Mouse (Mus musculus): Measurements from ENCODE around the gene Enho.

Gene Enho

GRCm38 (mm10) chr4:41663614-41664013, 23.5 kb upstream of the Enho start:
- DNase-seq (ENCODE audit: low spot score): no peak

- no peak for DNase-seq (ENCODE audit: low spot score)
Observed at GRCm38 (mm10) chr4:41662723-41663122, 22.6 kb upstream of the Enho start.

- no peak for DNase-seq (ENCODE audit: low spot score)
Observed at GRCm38 (mm10) chr4:41660851-41661430, 20.8 kb upstream of the Enho start.

- no peak for DNase-seq (ENCODE audit: low spot score)
Observed at GRCm38 (mm10) chr4:41659556-41659955, 19.4 kb upstream of the Enho start.

GRCm38 (mm10) chr4:41658566-41659384, 18.7 kb upstream of the Enho start:
- no peak for DNase-seq (ENCODE audit: low spot score)

GRCm38 (mm10) chr4:41655525-41655924, 15.4 kb upstream of the Enho start:
- no peak for DNase-seq (ENCODE audit: low spot score)

- DNase-seq (ENCODE audit: low spot score): peak; percentile 54
Observed at GRCm38 (mm10) chr4:41654217-41654616, 14.1 kb upstream of the Enho start.

GRCm38 (mm10) chr4:41653730-41654129, 13.6 kb upstream of the Enho start:
- no peak for DNase-seq (ENCODE audit: low spot score)

GRCm38 (mm10) chr4:41653296-41653695, 13.2 kb upstream of the Enho start:
- DNase-seq (ENCODE audit: low spot score): peak; percentile 62

GRCm38 (mm10) chr4:41648627-41649026, 8.5 kb upstream of the Enho start:
- DNase-seq (ENCODE audit: low spot score): no peak

GRCm38 (mm10) chr4:41648157-41648556, 8.0 kb upstream of the Enho start:
- DNase-seq (ENCODE audit: low spot score): no peak

GRCm38 (mm10) chr4:41645488-41645887, 5.4 kb upstream of the Enho start:
- peak; percentile 27 for DNase-seq (ENCODE audit: low spot score)

GRCm38 (mm10) chr4:41641199-41641822, 1.2 kb upstream of the Enho start:
- DNase-seq (ENCODE audit: low spot score): no peak

GRCm38 (mm10) chr4:41639214-41639841, 796 bp downstream of the Enho start:
- no peak for DNase-seq (ENCODE audit: low spot score)

GRCm38 (mm10) chr4:41638828-41639213, 1.3 kb downstream of the Enho start:
- no peak for DNase-seq (ENCODE audit: low spot score)

- DNase-seq (ENCODE audit: low spot score): no peak
Observed at GRCm38 (mm10) chr4:41638186-41638731, 1.9 kb downstream of the Enho start.

GRCm38 (mm10) chr4:41636882-41637635, 3.1 kb downstream of the Enho start:
- DNase-seq (ENCODE audit: low spot score): no peak

GRCm38 (mm10) chr4:41636366-41636765, 3.8 kb downstream of the Enho start:
- no peak for DNase-seq (ENCODE audit: low spot score)

- DNase-seq (ENCODE audit: low spot score): no peak
Observed at GRCm38 (mm10) chr4:41635906-41636305, 4.2 kb downstream of the Enho start.

- DNase-seq (ENCODE audit: low spot score): no peak
Observed at GRCm38 (mm10) chr4:41635224-41635623, 4.9 kb downstream of the Enho start.

GRCm38 (mm10) chr4:41634631-41635030, 5.5 kb downstream of the Enho start:
- no peak for DNase-seq (ENCODE audit: low spot score)

GRCm38 (mm10) chr4:41633001-41633400, 7.1 kb downstream of the Enho start:
- DNase-seq (ENCODE audit: low spot score): peak; percentile 62

All from lung, postnatal 25 days (tissue).